ENCODE assay signal across 8 mouse cellular contexts in genomic region chr5:135744742-135745141, GRCm38 (mm10). TPM values are rescaled to one million over a fixed set of nuclear protein-coding genes. Genes with fewer than 3 reads are reported as not detected.
DNase-seq lines count a peak whose midpoint lies in the region; ATAC-seq and TF ChIP-seq lines count a peak whose summit lies in the region.

No protein-coding gene starts in this region.

- WGBS in lung, adult 2 months = 24% methylated on average over 12 of the region's 12 CpGs
- WGBS in limb, embryonic 12.5 days = 19% methylated on average over 12 of the region's 12 CpGs
- 19% methylated on average over 12 of the region's 12 CpGs for WGBS in neural tube, embryonic 15.5 days

- H3K4me3 ChIP-seq in lung, adult 2 months (replicated peaks; ENCODE audit: extremely low read depth, low read depth, low read length) = peak overlapping the region; percentile 64
- H3K4me3 ChIP-seq in limb, embryonic 12.5 days (replicated peaks) = peak overlapping the region; percentile 85
- peak overlapping the region; percentile 90 for H3K4me3 ChIP-seq in neural tube, embryonic 15.5 days (replicated peaks)

- peaks cover 8% of the 10 kb centered on the region for H3K4me1 ChIP-seq in lung, adult 2 months (ENCODE audit: control insufficient read depth, insufficient read depth, low read length)
- H3K4me1 ChIP-seq in limb, embryonic 12.5 days (replicated peaks) = peaks cover 19% of the 10 kb centered on the region
- peaks cover 17% of the 10 kb centered on the region for H3K4me1 ChIP-seq in neural tube, embryonic 15.5 days

- TF ChIP-seq POLR2A in lung, adult 2 months (IDR thresholded peaks at IDR 0.05; ENCODE audit: borderline replicate concordance, extremely low read depth, low read depth, low read length) = no peak

- TF ChIP-seq CTCF in lung, adult 2 months (IDR thresholded peaks at IDR 0.05; ENCODE audit: insufficient read depth, low read length) = no peak

- H3K36me3 ChIP-seq in limb, embryonic 12.5 days = peaks cover 19% of the 10 kb centered on the region
- peaks cover 16% of the 10 kb centered on the region for H3K36me3 ChIP-seq in neural tube, embryonic 15.5 days

- H3K27ac ChIP-seq in limb, embryonic 12.5 days = peak overlapping the region; percentile 47
- H3K27ac ChIP-seq in neural tube, embryonic 15.5 days (replicated peaks) = peak overlapping the region; percentile 70; the same call in 1 of the 2 replicates

- H3K9ac ChIP-seq in limb, embryonic 12.5 days (replicated peaks) = peak overlapping the region; percentile 78; the same call in 1 of the 2 replicates
- H3K9ac ChIP-seq in neural tube, embryonic 15.5 days (replicated peaks) = peak overlapping the region; percentile 89

- peak overlapping the region; percentile 86 for H3K4me2 ChIP-seq in limb, embryonic 12.5 days
- H3K4me2 ChIP-seq in neural tube, embryonic 15.5 days = peak overlapping the region; percentile 97

- no peaks in the 10 kb centered on the region for H3K27me3 ChIP-seq in limb, embryonic 12.5 days
- 0 out of 2 replicates have a peak, but pooled peaks cover 3% of the 10 kb centered on the region for H3K27me3 ChIP-seq in neural tube, embryonic 15.5 days (replicated peaks)

- ATAC-seq in erythroid progenitor cell, adult 5-6 weeks (replicated peaks; ENCODE audit: low FRiP score, poor library complexity, severe bottlenecking) = peak; percentile 9; the same call in 1 of the 2 replicates
- ATAC-seq in limb, embryonic 12.5 days (ENCODE audit: insufficient number of reproducible peaks, insufficient read depth, low FRiP score, low TSS enrichment, low read depth) = 0 out of 2 replicates have a peak, but pooled peaks have one; percentile 6
- no peak; the same call in 1 of the 2 replicates for ATAC-seq in neural tube, embryonic 15.5 days (ENCODE audit: low FRiP score)

- peaks cover 9% of the 10 kb centered on the region; the same call in 1 of the 2 replicates for H3K9me3 ChIP-seq in limb, embryonic 12.5 days
- H3K9me3 ChIP-seq in neural tube, embryonic 15.5 days (replicated peaks) = no peaks in the 10 kb centered on the region

- DNase-seq in lung, adult 2 months = no peak
- no peak for DNase-seq in lung, postnatal 10 days
- no peak for DNase-seq in spleen, adult 18-20 months
- DNase-seq in frontal cortex, postnatal 36 days (ENCODE audit: low spot score in 2 of 2) = no peak
- DNase-seq in kidney, adult 18-20 months = no peak

RNA-seq across cellular contexts. Expression of gene Tmem120a, which starts 0.5 kb away (rescaled TPM):
- 24.6 and 31.0 TPM in 2 replicates for polyA plus RNA-seq in lung, adult 2 months (2012; rRNA removed)
- total RNA-seq in erythroid progenitor cell, adult 5-6 weeks (2015; ENCODE audit: low replicate concordance) = 9.6 TPM in 1 of 2 replicates, not detected in the other
- 0.77 TPM in 1 of 2 replicates, not detected in the other for total RNA-seq in erythroid progenitor cell, adult 5-6 weeks (2017; ENCODE audit: low replicate concordance)
- 47.9 and 52.5 TPM in 2 replicates for polyA plus RNA-seq in limb, embryonic 12.5 days (2016; fragmentation: Nextera tagmentation; extraction: Ambion mirVana)
- polyA plus RNA-seq in neural tube, embryonic 15.5 days (2015; fragmentation: Nextera tagmentation; extraction: Ambion mirVana) = 73.6 and 88.2 TPM in 2 replicates

RNA-seq across cellular contexts. Expression of gene Styxl1, which starts 33.4 kb away (rescaled TPM):
- 1.1 and 1.4 TPM in 2 replicates for polyA plus RNA-seq in lung, adult 2 months (2012; rRNA removed)
- not detected in 2 replicates for total RNA-seq in erythroid progenitor cell, adult 5-6 weeks (2015; ENCODE audit: low replicate concordance)
- total RNA-seq in erythroid progenitor cell, adult 5-6 weeks (2017; ENCODE audit: low replicate concordance) = not detected in 2 replicates
- polyA plus RNA-seq in limb, embryonic 12.5 days (2016; fragmentation: Nextera tagmentation; extraction: Ambion mirVana) = 0.17 TPM in 1 of 2 replicates, not detected in the other
- 0.36 and 0.88 TPM in 2 replicates for polyA plus RNA-seq in neural tube, embryonic 15.5 days (2015; fragmentation: Nextera tagmentation; extraction: Ambion mirVana)

RNA-seq across cellular contexts. Expression of gene Mdh2, which starts 33.5 kb away (rescaled TPM):
- 257 and 344 TPM in 2 replicates for polyA plus RNA-seq in lung, adult 2 months (2012; rRNA removed)
- total RNA-seq in erythroid progenitor cell, adult 5-6 weeks (2015; ENCODE audit: low replicate concordance) = 156 and 193 TPM in 2 replicates
- 74.0 and 81.6 TPM in 2 replicates for total RNA-seq in erythroid progenitor cell, adult 5-6 weeks (2017; ENCODE audit: low replicate concordance)
- 478 and 499 TPM in 2 replicates for polyA plus RNA-seq in limb, embryonic 12.5 days (2016; fragmentation: Nextera tagmentation; extraction: Ambion mirVana)
- 658 and 665 TPM in 2 replicates for polyA plus RNA-seq in neural tube, embryonic 15.5 days (2015; fragmentation: Nextera tagmentation; extraction: Ambion mirVana)
